8 mouse cellular contexts compared by ENCODE assay signal in the genomic region with DNA sequence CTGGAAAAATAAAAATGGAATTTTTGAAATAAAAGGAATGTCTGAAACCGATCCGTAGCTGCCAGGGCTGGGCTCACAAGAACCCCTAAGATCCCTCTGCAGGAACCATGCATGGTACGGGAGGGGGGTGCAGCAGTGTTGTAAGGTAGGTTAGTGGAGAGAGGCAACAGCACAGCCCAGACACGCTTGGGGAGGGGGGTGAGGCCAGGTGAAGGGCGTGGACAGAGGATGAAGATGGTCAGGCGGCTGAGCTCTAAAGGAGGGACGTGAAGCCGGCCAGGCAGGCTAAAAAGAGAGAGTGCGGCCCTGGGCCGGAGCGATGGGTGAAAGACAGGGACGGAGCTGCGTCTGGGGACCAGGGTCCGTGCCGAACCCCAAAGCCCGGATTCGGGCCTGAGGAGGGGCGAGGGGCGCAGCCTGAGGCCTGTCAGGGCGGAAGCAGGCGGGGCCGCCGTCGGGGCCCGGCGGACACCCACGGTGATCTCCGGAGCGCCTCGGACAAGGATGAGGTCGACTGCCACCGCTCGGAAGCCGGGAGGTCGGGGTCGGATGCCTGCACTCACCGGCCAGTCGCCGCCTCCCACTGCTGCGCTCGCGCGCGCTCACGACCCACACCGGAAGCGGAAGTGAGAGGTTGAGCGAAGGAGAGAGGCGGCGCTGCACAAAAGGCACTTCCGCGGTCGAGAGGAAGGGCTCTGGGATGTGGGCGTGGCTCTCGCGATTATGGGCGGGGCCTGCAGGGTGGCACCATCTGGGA. TPM values are rescaled to one million over a fixed set of nuclear protein-coding genes. Genes with fewer than 3 reads are reported as not detected.
DNase-seq lines count a peak whose midpoint lies in the region; ATAC-seq and TF ChIP-seq lines count a peak whose summit lies in the region.

A gene (minus strand): TSS at position 638 of the 757 bp plus-strand sequence.

- TF ChIP-seq CTCF in layer of hippocampus, adult 2 months (conservative IDR thresholded peaks at IDR 0.05) = no peak
- TF ChIP-seq CTCF in lung, embryonic 14.5 days (IDR thresholded peaks at IDR 0.05; ENCODE audit: low read depth) = no peak; the same call in 1 of the 2 replicates
- TF ChIP-seq CTCF in olfactory bulb, adult 2 months (IDR thresholded peaks at IDR 0.05; ENCODE audit: insufficient read depth, low read depth, low read length) = no peak
- TF ChIP-seq CTCF in thymus, adult 2 months (IDR thresholded peaks at IDR 0.05; ENCODE audit: borderline replicate concordance, control insufficient read depth, extremely low read depth, insufficient read depth, low read length, poor library complexity) = 0 out of 2 replicates have a peak, but pooled peaks have one; percentile 41

- peaks cover 3 to 13% of the 10 kb centered on the region in 2 experiments; a peak in 2 of 4 replicates for H3K4me1 ChIP-seq in ES-E14 (ENCODE audit: control insufficient read depth in 2 of 2, insufficient read depth in 2 of 2, low read length in 2 of 2, poor library complexity in 1 of 2)
- H3K4me1 ChIP-seq in forebrain, embryonic 16.5 days (replicated peaks; ENCODE audit: control insufficient read depth, insufficient read depth, low read length) = peaks cover 29% of the 10 kb centered on the region
- H3K4me1 ChIP-seq in lung, embryonic 14.5 days (ENCODE audit: insufficient read depth) = peaks cover 9% of the 10 kb centered on the region
- H3K4me1 ChIP-seq in olfactory bulb, adult 2 months (ENCODE audit: control insufficient read depth, insufficient read depth, low read length) = peaks cover 20% of the 10 kb centered on the region
- H3K4me1 ChIP-seq in thymus, adult 2 months (replicated peaks; ENCODE audit: control insufficient read depth, insufficient read depth, low read length) = peaks cover 11% of the 10 kb centered on the region

- H3K36me3 ChIP-seq in ES-E14 (ENCODE audit: control insufficient read depth, insufficient read depth, low read length, poor library complexity, severe bottlenecking) = peaks cover 6% of the 10 kb centered on the region
- H3K36me3 ChIP-seq in forebrain, embryonic 16.5 days (ENCODE audit: control insufficient read depth, insufficient read depth) = no peaks in the 10 kb centered on the region
- H3K36me3 ChIP-seq in lung, embryonic 14.5 days (ENCODE audit: insufficient read depth) = peaks cover 32% of the 10 kb centered on the region
- no peaks in the 10 kb centered on the region for H3K36me3 ChIP-seq in thymus, adult 2 months (ENCODE audit: control insufficient read depth, insufficient read depth, low read length)

- peak; percentile 81 for TF ChIP-seq POLR2A in olfactory bulb, adult 2 months (IDR thresholded peaks at IDR 0.05; ENCODE audit: insufficient read depth, low read depth, low read length)
- TF ChIP-seq POLR2A in thymus, adult 2 months (IDR thresholded peaks at IDR 0.05; ENCODE audit: control insufficient read depth, extremely low read depth, insufficient read depth, low read length, poor library complexity) = peak; percentile 81

- in situ Hi-C loops in ES-E14 (cut with MboI; ENCODE audit: low sequenced_read_pairs in 2 of 2, unreplicated experiment in 2 of 2) = no loop called here

- H3K27ac ChIP-seq in ES-E14 (ENCODE audit: insufficient read depth, low read depth, low read length, poor library complexity, severe bottlenecking) = peak within 1 kb of the TSS; percentile 49; the same call in 1 of the 2 replicates
- H3K27ac ChIP-seq in forebrain, embryonic 16.5 days (ENCODE audit: low read length) = peak within 1 kb of the TSS; percentile 48
- peak within 1 kb of the TSS; percentile 90 for H3K27ac ChIP-seq in layer of hippocampus, adult 2 months
- H3K27ac ChIP-seq in lung, embryonic 14.5 days (ENCODE audit: low read depth) = peak within 1 kb of the TSS; percentile 78; the same call in 1 of the 2 replicates
- 0 out of 2 replicates have a peak within 1 kb of the TSS, but pooled peaks have one; percentile 1 for H3K27ac ChIP-seq in olfactory bulb, adult 2 months (ENCODE audit: insufficient read depth, low read depth, low read length)
- H3K27ac ChIP-seq in thymus, adult 2 months (ENCODE audit: control insufficient read depth, insufficient read depth, low read length) = no peak within 1 kb of the TSS

- WGBS in forebrain, embryonic 16.5 days = under 1% methylated on average over 56 of the region's 57 CpGs
- under 1% methylated on average over 57 of the region's 57 CpGs for WGBS in lung, embryonic 14.5 days
- WGBS in olfactory bulb, adult 2 months = under 1% methylated on average over 57 of the region's 57 CpGs
- under 1% methylated on average over 55 of the region's 57 CpGs for WGBS in thymus, adult 2 months

- peak; percentile 92 for DNase-seq in ES-E14 (ENCODE audit: low read depth, low spot score)
- DNase-seq in cerebellum, adult 11-12 months = peak; percentile 95
- peak; percentile 94 to 97 for DNase-seq in heart, postnatal 36 days
- peak; percentile 94 to 95 for DNase-seq in layer of hippocampus, adult 2 months (ENCODE audit: low spot score in 2 of 2)
- peak; percentile 99 for DNase-seq in lung, embryonic 14.5 days
- peak; percentile 97 for DNase-seq in thymus, adult 2 months

- ATAC-seq in forebrain, embryonic 16.5 days = peak; percentile 94
- ATAC-seq in lung, embryonic 14.5 days (ENCODE audit: insufficient read depth) = peak; percentile 93

- H3K27me3 ChIP-seq in forebrain, embryonic 16.5 days (replicated peaks; ENCODE audit: control insufficient read depth, insufficient read depth, low read length) = no peaks in the 10 kb centered on the region
- H3K27me3 ChIP-seq in lung, embryonic 14.5 days (ENCODE audit: insufficient read depth, low read length) = no peaks in the 10 kb centered on the region
- no peaks in the 10 kb centered on the region for H3K27me3 ChIP-seq in thymus, adult 2 months (ENCODE audit: control insufficient read depth, insufficient read depth, low read length)

- H3K9me3 ChIP-seq in ES-E14 (ENCODE audit: control insufficient read depth, insufficient read depth, low read depth, low read length) = no peaks in the 10 kb centered on the region
- H3K9me3 ChIP-seq in forebrain, embryonic 16.5 days (ENCODE audit: control insufficient read depth, low read length) = no peaks in the 10 kb centered on the region
- H3K9me3 ChIP-seq in lung, embryonic 14.5 days (ENCODE audit: low read depth, low read length) = no peaks in the 10 kb centered on the region

- peak within 1 kb of the TSS; percentile 57 for H3K4me2 ChIP-seq in forebrain, embryonic 16.5 days (ENCODE audit: low read length)
- peak within 1 kb of the TSS; percentile 93 for H3K4me2 ChIP-seq in lung, embryonic 14.5 days

- intact Hi-C loops in heart, postnatal 36 days (cut with DNase I) = no loop called here

- peak within 1 kb of the TSS; percentile 87 for H3K9ac ChIP-seq in ES-E14 (ENCODE audit: insufficient read depth, low read depth, low read length, poor library complexity, severe bottlenecking)
- H3K9ac ChIP-seq in forebrain, embryonic 16.5 days (replicated peaks; ENCODE audit: low read depth, low read length) = peak within 1 kb of the TSS; percentile 84
- H3K9ac ChIP-seq in lung, embryonic 14.5 days = peak within 1 kb of the TSS; percentile 95

- H3K4me3 ChIP-seq in ES-E14 (ENCODE audit: insufficient read depth in 1 of 2, low read depth in 1 of 2, low read length in 2 of 2, poor library complexity in 1 of 2, severe bottlenecking in 1 of 2) = peak within 1 kb of the TSS; percentile 85 to 89
- H3K4me3 ChIP-seq in forebrain, embryonic 16.5 days (replicated peaks; ENCODE audit: low read length) = peak within 1 kb of the TSS; percentile 73
- H3K4me3 ChIP-seq in layer of hippocampus, adult 2 months = peak within 1 kb of the TSS; percentile 97
- peak within 1 kb of the TSS; percentile 96 for H3K4me3 ChIP-seq in lung, embryonic 14.5 days (ENCODE audit: low read depth, low read length)
- H3K4me3 ChIP-seq in olfactory bulb, adult 2 months (ENCODE audit: insufficient read depth, low read depth, low read length) = peak within 1 kb of the TSS; percentile 64
- H3K4me3 ChIP-seq in thymus, adult 2 months (ENCODE audit: control insufficient read depth, insufficient read depth, low read length) = peak within 1 kb of the TSS; percentile 92

TF ChIP-seq in ES-E14, 5 proteins besides CTCF, POLR2A, EP300 and RAD21:
- TF ChIP-seq ZNF384 (IDR thresholded peaks at IDR 0.05; ENCODE audit: low read depth, low read length) (no peak), MAFK (IDR thresholded peaks at IDR 0.05; ENCODE audit: insufficient read depth, low read depth, low read length) (no peak), HCFC1 (IDR thresholded peaks at IDR 0.05; ENCODE audit: borderline replicate concordance, insufficient read depth, low read length) (0 out of 2 replicates have a peak, but pooled peaks have one; percentile 23)

RNA-seq across cellular contexts. Expression of the gene that starts here (rescaled TPM):
- 52.7 and 83.4 TPM in 2 replicates for total RNA-seq in ES-E14 (2012; rRNA removed)
- polyA plus RNA-seq in forebrain, embryonic 16.5 days (2015; fragmentation: Nextera tagmentation; extraction: Ambion mirVana) = 57.2 and 57.6 TPM in 2 replicates
- total RNA-seq in heart, postnatal 36 days (2021) = 10 to 100 TPM; 16.0 to 16.8 TPM
- total RNA-seq in layer of hippocampus, adult 2 months (2021) = 100 to 1,000 TPM in 1 of 2 experiments, 10 to 100 TPM in 1; 95.4 to 112 TPM
- 46.9 and 51.5 TPM in 2 replicates for polyA plus RNA-seq in lung, embryonic 14.5 days (2014; fragmentation: Nextera tagmentation; extraction: Ambion mirVana)
- polyA plus RNA-seq in olfactory bulb, adult 2 months (2012; ENCODE audit: insufficient read depth, insufficient read length, low replicate concordance, missing spikeins) = not detected in 2 replicates
- polyA plus RNA-seq in thymus, adult 2 months (2012; rRNA removed) = 240 and 315 TPM in 2 replicates
